Mouse (Mus musculus): ENCODE results near the gene Pole3. TPM values are rescaled to one million over a fixed set of nuclear protein-coding genes. Genes with fewer than 3 reads are reported as not detected.

Pole3 gene
- polyA plus RNA-seq, 1 experiment from 2014 or later = 116 TPM

DNA sequence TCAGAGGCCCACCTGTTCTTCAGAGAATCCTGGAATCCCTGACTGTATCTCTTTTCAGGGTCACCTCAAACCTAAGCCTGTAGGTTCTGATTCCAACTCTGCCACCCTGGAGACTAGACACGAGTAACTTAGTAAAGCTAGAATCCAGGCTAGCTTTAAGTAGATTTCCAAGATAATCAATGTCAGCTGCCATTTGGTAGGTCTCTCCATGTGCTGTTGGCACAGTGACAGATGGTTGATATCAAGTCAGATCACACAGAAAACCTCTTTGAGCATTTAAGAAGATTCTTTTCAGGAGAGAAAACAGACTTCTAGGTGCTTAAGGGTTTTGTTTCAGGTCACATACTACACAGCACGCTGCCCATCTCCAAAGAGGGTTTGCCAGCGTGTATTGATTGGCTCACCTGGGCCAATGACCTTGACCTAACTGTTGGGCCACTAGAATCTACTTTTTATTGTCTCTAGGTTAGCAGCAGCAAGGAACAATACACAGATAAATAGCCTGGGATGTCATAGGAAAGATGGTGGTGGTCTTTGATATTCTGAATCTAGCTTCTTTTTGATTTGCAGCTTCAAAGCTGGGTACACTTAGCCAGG lies 21.4 kb downstream of the Pole3 start, which contains the start of gene Hdhd3:
Gene Hdhd3 (minus strand): TSS at position 94 of the 597 bp plus-strand sequence.
- peak within 1 kb of the TSS; percentile 30; the same call in 1 of the 2 replicates for H3K27ac ChIP-seq (ENCODE audit: low read depth, low read length)
- no peak for ATAC-seq (ENCODE audit: low FRiP score)

DNA sequence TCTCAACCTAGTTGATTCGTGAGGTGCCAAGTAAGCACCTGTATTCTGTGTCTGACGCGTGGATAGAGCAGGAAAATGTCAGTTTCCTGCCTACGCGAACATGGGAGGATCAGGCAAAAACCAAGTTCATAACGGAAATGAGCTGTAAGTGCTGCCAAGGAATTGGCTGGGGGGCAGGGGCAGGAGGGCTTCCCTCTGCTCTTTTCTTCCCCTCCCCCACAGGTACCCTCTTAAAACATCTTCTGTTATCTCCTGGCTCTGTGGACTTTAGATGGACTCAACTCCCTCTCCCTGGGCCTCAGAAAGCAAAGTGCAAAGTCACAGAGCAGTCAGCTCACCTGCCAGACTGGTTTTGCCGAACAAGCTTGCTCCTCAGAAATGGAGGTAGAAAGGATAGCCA lies 21.9 kb downstream of the Pole3 start:
- no peaks in the 10 kb centered on the region for H3K4me1 ChIP-seq (replicated peaks; ENCODE audit: control insufficient read depth, insufficient read depth, low read length)
- DNase-seq (ENCODE audit: low spot score) (no peak), ATAC-seq (ENCODE audit: low FRiP score) (no peak)
- no peak overlapping the region for H3K4me2 ChIP-seq (replicated peaks; ENCODE audit: low read depth, low read length)
- no peak overlapping the region for H3K9ac ChIP-seq (ENCODE audit: low read depth, low read length)
- H3K27me3 ChIP-seq (ENCODE audit: control insufficient read depth, insufficient read depth, low read length) = no peaks in the 10 kb centered on the region
- H3K9me3 ChIP-seq (ENCODE audit: control insufficient read depth, low read length) = no peaks in the 10 kb centered on the region
- WGBS = 79% methylated on average over 7 of the region's 7 CpGs
- no peak overlapping the region for H3K4me3 ChIP-seq (ENCODE audit: low read depth, low read length)
- no peak overlapping the region for H3K27ac ChIP-seq (ENCODE audit: low read depth, low read length)
- 0 out of 2 replicates have a peak, but pooled peaks cover 5% of the 10 kb centered on the region for H3K36me3 ChIP-seq (ENCODE audit: control insufficient read depth, insufficient read depth, low read length)

More for the DNA sequence above, 21.4 kb downstream of the Pole3 start, which contains the start of gene Hdhd3:
- 0 out of 2 replicates have a peak, but pooled peaks cover 5% of the 10 kb centered on the region for H3K36me3 ChIP-seq (ENCODE audit: control insufficient read depth, insufficient read depth, low read length)
- peak within 1 kb of the TSS; percentile 77 for H3K9ac ChIP-seq (ENCODE audit: low read depth, low read length)
- H3K4me3 ChIP-seq (ENCODE audit: low read depth, low read length) = peak within 1 kb of the TSS; percentile 74
- H3K27me3 ChIP-seq (ENCODE audit: control insufficient read depth, insufficient read depth, low read length) = no peaks in the 10 kb centered on the region
- no peaks in the 10 kb centered on the region for H3K9me3 ChIP-seq (ENCODE audit: control insufficient read depth, low read length)
- H3K4me2 ChIP-seq (replicated peaks; ENCODE audit: low read depth, low read length) = peak within 1 kb of the TSS; percentile 67
- no peak for DNase-seq (ENCODE audit: low spot score)
- H3K4me1 ChIP-seq (replicated peaks; ENCODE audit: control insufficient read depth, insufficient read depth, low read length) = no peaks in the 10 kb centered on the region
- 81% methylated on average over 3 of the region's 3 CpGs for WGBS

DNA sequence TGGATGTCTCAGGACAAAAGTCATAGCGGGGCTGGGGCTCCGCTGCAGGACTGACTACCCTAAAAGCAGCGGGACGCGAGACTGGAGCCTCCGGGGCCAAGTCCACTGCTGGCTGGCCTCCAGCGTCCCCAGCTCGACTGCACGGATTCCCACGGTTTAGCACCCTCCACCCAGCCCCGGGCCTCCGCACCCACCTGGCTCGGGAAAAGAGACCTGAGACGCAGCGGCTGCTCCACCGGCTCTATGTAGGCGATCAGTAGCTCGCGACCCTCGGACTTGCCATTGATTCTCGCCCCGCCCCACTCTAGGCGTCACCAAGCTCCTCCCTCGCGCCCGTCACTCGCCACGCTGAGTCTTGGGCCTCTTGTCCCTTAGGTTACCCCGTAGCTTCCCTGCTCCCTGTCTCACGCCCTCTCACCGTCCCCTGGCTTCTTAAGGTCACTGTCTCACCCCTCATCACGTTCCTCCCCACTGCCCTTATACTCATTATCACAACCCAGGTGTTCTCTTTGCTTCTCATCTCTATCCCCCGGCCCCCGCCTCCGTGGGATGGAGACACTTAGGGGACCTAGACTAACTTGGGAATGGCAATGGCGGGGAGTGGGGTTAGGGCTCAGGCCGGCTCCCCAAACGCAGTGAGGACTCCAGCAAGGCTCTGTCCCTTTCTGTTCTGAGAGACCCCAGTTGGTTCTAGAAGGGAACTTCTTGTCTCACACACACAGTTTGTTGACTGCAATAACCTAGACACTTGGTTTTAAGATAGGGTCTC lies 22.7 kb downstream of the Pole3 start:
- Histone ChIP-seq H3K36me3 (ENCODE audit: control insufficient read depth, insufficient read depth, low read length) (0 out of 2 replicates have a peak, but pooled peaks cover 5% of the 10 kb centered on the region), H3K9me3 (ENCODE audit: control insufficient read depth, low read length) (no peaks in the 10 kb centered on the region), H3K27ac (ENCODE audit: low read depth, low read length) (peak overlapping the region; percentile 30; the same call in 1 of the 2 replicates), H3K9ac (ENCODE audit: low read depth, low read length) (peak overlapping the region; percentile 77), H3K4me3 (ENCODE audit: low read depth, low read length) (peak overlapping the region; percentile 74), H3K4me1 (replicated peaks; ENCODE audit: control insufficient read depth, insufficient read depth, low read length) (no peaks in the 10 kb centered on the region), H3K4me2 (replicated peaks; ENCODE audit: low read depth, low read length) (peak overlapping the region; percentile 67), H3K27me3 (ENCODE audit: control insufficient read depth, insufficient read depth, low read length) (no peaks in the 10 kb centered on the region)
- 2% methylated on average over 38 of the region's 38 CpGs for WGBS
- ATAC-seq (ENCODE audit: low FRiP score) = peak; percentile 99
- peak; percentile 93 for DNase-seq (ENCODE audit: low spot score)

DNA sequence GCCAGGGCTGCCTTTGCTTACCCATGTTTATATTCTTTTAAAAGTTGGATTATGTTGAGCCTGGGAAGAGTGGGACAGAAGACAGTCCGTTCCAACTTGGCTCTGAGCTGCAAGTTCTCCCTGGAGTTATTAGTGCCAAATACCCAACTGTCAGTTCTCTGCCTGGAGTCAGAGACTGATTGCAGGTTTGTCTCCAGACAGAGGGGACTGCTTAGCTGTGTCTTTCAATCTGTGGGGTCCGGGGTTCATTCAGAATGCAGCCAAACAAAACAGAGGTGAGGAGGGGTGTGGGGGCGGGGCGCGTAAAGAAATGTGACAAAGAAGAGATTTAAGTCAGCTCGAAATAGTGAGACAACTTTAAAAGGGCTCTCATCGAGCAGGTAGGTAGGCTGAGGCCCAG lies 23.3 kb downstream of the Pole3 start:
- WGBS = 5% methylated on average over 7 of the region's 7 CpGs
- Histone ChIP-seq H3K27ac (ENCODE audit: low read depth, low read length) (no peak overlapping the region), H3K4me1 (replicated peaks; ENCODE audit: control insufficient read depth, insufficient read depth, low read length) (no peaks in the 10 kb centered on the region), H3K4me2 (replicated peaks; ENCODE audit: low read depth, low read length) (peak overlapping the region; percentile 67), H3K9me3 (ENCODE audit: control insufficient read depth, low read length) (no peaks in the 10 kb centered on the region), H3K4me3 (ENCODE audit: low read depth, low read length) (peak overlapping the region; percentile 74), H3K9ac (ENCODE audit: low read depth, low read length) (peak overlapping the region; percentile 77), H3K36me3 (ENCODE audit: control insufficient read depth, insufficient read depth, low read length) (0 out of 2 replicates have a peak, but pooled peaks cover 5% of the 10 kb centered on the region), H3K27me3 (ENCODE audit: control insufficient read depth, insufficient read depth, low read length) (no peaks in the 10 kb centered on the region)
- ATAC-seq (ENCODE audit: low FRiP score) (peak; percentile 20; the same call in 1 of the 2 replicates), DNase-seq (ENCODE audit: low spot score) (no peak)

DNA sequence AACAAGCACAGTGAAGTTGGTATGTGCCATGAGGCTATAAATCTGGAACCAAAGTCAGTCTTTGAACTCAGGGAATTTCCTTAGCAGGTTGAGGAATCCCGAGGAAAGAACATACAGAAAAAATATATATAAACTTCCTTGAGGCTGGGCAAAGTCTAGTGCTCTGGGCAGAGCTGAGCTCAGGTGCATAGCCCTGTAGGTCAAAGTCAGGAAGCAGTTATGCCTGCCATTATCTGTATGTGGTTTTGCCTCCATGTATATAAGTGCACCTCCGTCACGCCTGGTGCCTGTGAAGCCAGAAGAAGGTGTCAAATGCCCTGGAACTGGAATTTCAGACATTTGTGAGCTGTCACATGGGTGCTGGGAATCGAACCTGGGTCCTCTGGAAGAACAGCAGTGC lies 24.1 kb downstream of the Pole3 start:
- ATAC-seq (ENCODE audit: low FRiP score) = no peak
- Histone ChIP-seq H3K4me1 (replicated peaks; ENCODE audit: control insufficient read depth, insufficient read depth, low read length) (no peaks in the 10 kb centered on the region), H3K4me3 (ENCODE audit: low read depth, low read length) (no peak overlapping the region), H3K9ac (ENCODE audit: low read depth, low read length) (no peak overlapping the region), H3K27ac (ENCODE audit: low read depth, low read length) (no peak overlapping the region), H3K27me3 (ENCODE audit: control insufficient read depth, insufficient read depth, low read length) (no peaks in the 10 kb centered on the region), H3K9me3 (ENCODE audit: control insufficient read depth, low read length) (no peaks in the 10 kb centered on the region), H3K36me3 (ENCODE audit: control insufficient read depth, insufficient read depth, low read length) (0 out of 2 replicates have a peak, but pooled peaks cover 5% of the 10 kb centered on the region), H3K4me2 (replicated peaks; ENCODE audit: low read depth, low read length) (no peak overlapping the region)
- 93% methylated on average over 4 of the region's 4 CpGs for WGBS
- no peak for DNase-seq (ENCODE audit: low spot score)

DNA sequence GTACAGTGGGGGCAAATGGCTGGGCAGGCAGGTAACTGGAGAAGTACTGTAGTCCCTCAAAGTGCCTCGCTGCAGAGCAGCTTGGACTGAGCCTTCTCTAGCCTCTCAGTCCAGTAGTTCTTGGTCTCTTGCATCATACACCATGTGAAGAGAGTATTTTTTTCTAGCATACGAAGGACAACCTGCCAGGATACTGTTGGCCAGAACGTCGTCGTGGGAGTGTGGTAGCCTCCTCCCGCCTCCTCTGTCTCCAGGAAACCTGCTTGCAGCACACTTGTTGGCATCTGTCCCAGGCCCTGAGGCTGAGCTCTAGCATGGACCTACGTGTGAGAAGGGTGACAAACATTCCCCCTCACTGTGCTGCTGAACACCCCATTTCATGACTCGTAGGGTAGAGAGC lies 28.1 kb downstream of the Pole3 start:
- 82% methylated on average over 8 of the region's 8 CpGs for WGBS
- Histone ChIP-seq H3K4me3 (ENCODE audit: low read depth, low read length) (no peak overlapping the region), H3K4me1 (replicated peaks; ENCODE audit: control insufficient read depth, insufficient read depth, low read length) (no peaks in the 10 kb centered on the region), H3K4me2 (replicated peaks; ENCODE audit: low read depth, low read length) (no peak overlapping the region), H3K27ac (ENCODE audit: low read depth, low read length) (no peak overlapping the region), H3K9ac (ENCODE audit: low read depth, low read length) (no peak overlapping the region), H3K36me3 (ENCODE audit: control insufficient read depth, insufficient read depth, low read length) (0 out of 2 replicates have a peak, but pooled peaks cover 5% of the 10 kb centered on the region), H3K9me3 (ENCODE audit: control insufficient read depth, low read length) (no peaks in the 10 kb centered on the region), H3K27me3 (ENCODE audit: control insufficient read depth, insufficient read depth, low read length) (no peaks in the 10 kb centered on the region)
- DNase-seq (ENCODE audit: low spot score) (no peak), ATAC-seq (ENCODE audit: low FRiP score) (no peak)

DNA sequence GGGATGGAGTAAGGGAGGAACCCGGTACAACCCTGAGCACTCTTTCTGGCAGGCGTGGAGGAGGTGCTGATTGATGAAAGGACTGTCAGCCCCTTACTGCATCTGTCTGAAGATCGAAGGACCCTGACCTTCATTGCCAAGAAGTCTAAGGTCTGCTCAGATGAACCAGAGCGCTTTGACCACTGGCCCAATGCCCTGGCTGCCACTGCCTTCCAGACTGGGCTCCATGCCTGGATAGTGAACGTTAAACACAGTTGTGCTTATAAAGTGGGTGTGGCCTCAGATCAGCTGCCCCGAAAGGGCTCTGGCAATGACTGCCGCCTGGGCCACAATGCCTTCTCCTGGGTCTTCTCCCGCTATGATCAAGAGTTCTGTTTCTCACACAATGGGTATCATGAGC lies 28.9 kb downstream of the Pole3 start:
- ATAC-seq (ENCODE audit: low FRiP score) (no peak), DNase-seq (ENCODE audit: low spot score) (no peak)
- H3K4me1 ChIP-seq (replicated peaks; ENCODE audit: control insufficient read depth, insufficient read depth, low read length) = no peaks in the 10 kb centered on the region
- no peaks in the 10 kb centered on the region for H3K9me3 ChIP-seq (ENCODE audit: control insufficient read depth, low read length)
- no peak overlapping the region for H3K9ac ChIP-seq (ENCODE audit: low read depth, low read length)
- H3K4me2 ChIP-seq (replicated peaks; ENCODE audit: low read depth, low read length) = no peak overlapping the region
- 0 out of 2 replicates have a peak, but pooled peaks cover 5% of the 10 kb centered on the region for H3K36me3 ChIP-seq (ENCODE audit: control insufficient read depth, insufficient read depth, low read length)
- H3K27ac ChIP-seq (ENCODE audit: low read depth, low read length) = no peak overlapping the region
- no peak overlapping the region for H3K4me3 ChIP-seq (ENCODE audit: low read depth, low read length)
- no peaks in the 10 kb centered on the region for H3K27me3 ChIP-seq (ENCODE audit: control insufficient read depth, insufficient read depth, low read length)
- WGBS = 86% methylated on average over 8 of the region's 8 CpGs

DNA sequence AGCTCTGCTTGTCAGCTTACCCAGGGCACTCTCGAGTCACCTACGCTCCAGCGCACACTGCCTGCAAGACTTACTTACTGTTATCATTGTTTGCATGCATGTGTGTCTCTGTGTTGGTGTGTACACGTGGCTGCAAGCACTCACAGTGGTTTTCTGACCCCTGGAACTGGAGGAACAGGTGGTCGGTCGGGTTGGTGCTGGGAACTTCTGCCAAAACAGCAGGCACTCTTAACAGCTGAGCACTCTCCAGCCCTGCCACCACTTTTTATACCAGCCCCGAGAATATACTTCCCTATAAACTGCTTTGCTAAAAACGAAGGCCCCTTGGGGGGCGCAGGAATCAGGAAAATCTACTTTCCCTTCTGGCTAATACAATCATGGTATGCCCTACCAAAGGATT lies 30.6 kb downstream of the Pole3 start:
- Histone ChIP-seq H3K4me1 (replicated peaks; ENCODE audit: control insufficient read depth, insufficient read depth, low read length) (no peaks in the 10 kb centered on the region), H3K4me3 (ENCODE audit: low read depth, low read length) (no peak overlapping the region), H3K9me3 (ENCODE audit: control insufficient read depth, low read length) (no peaks in the 10 kb centered on the region), H3K36me3 (ENCODE audit: control insufficient read depth, insufficient read depth, low read length) (0 out of 2 replicates have a peak, but pooled peaks cover 1% of the 10 kb centered on the region), H3K4me2 (replicated peaks; ENCODE audit: low read depth, low read length) (no peak overlapping the region), H3K27ac (ENCODE audit: low read depth, low read length) (no peak overlapping the region), H3K27me3 (ENCODE audit: control insufficient read depth, insufficient read depth, low read length) (no peaks in the 10 kb centered on the region), H3K9ac (ENCODE audit: low read depth, low read length) (no peak overlapping the region)
- ATAC-seq (ENCODE audit: low FRiP score) (no peak), DNase-seq (ENCODE audit: low spot score) (no peak)
- WGBS = 71% methylated on average over 9 of the region's 9 CpGs
